Mouse (Mus musculus) frontal cortex, adult (tissue): ENCODE data around the gene Mapkap1.
A peak's percentile ranks its signal among the peaks of the same experiment; 100 is the strongest.

Source experiments
- ATAC-seq: cut with Nextera tagmentation; 2 replicates; pipeline ENCODE4 v1.9.2; 2017; ENCODE audit warnings: mild to moderate bottlenecking, moderate library complexity, mixed read lengths; ENCODE audit not compliant: low TSS enrichment

Gene Mapkap1

GRCm38 (mm10) chr2:34406601-34407464, at the start of gene Mapkap1:
TSS of gene Mapkap1 (plus strand) at chr2:34406771.
- ATAC-seq, result peak; percentile 100

- no peak for ATAC-seq
Observed at GRCm38 (mm10) chr2:34363678-34364077, 42.9 kb upstream of the Mapkap1 start.

- ATAC-seq, result no peak
Observed at GRCm38 (mm10) chr2:34367024-34367423, 39.5 kb upstream of the Mapkap1 start.

GRCm38 (mm10) chr2:34368396-34368795, 38.2 kb upstream of the Mapkap1 start:
- ATAC-seq, result no peak

- no peak for ATAC-seq
Observed at GRCm38 (mm10) chr2:34370349-34370724, 36.2 kb upstream of the Mapkap1 start.

GRCm38 (mm10) chr2:34370725-34371440, 35.7 kb upstream of the Mapkap1 start:
- ATAC-seq, result no peak

GRCm38 (mm10) chr2:34371441-34372304, 34.9 kb upstream of the Mapkap1 start:
- peak; percentile 28 for ATAC-seq

- peak; percentile 85 for ATAC-seq
Observed at GRCm38 (mm10) chr2:34372305-34373301, 34.0 kb upstream of the Mapkap1 start, which contains the start of gene Pbx3. TSS of gene Pbx3 (minus strand) at chr2:34373142.

GRCm38 (mm10) chr2:34373886-34374285, 32.7 kb upstream of the Mapkap1 start:
- ATAC-seq, result peak; percentile 28; the same call in 1 of the 2 replicates

GRCm38 (mm10) chr2:34374349-34374748, 32.2 kb upstream of the Mapkap1 start:
- no peak for ATAC-seq

GRCm38 (mm10) chr2:34378930-34379329, 27.6 kb upstream of the Mapkap1 start:
- no peak for ATAC-seq

- no peak for ATAC-seq
Observed at GRCm38 (mm10) chr2:34399535-34399934, 7.0 kb upstream of the Mapkap1 start.

- no peak for ATAC-seq
Observed at GRCm38 (mm10) chr2:34407596-34407995, 1.0 kb downstream of the Mapkap1 start.

- no peak for ATAC-seq
Observed at GRCm38 (mm10) chr2:34408341-34408740, 1.8 kb downstream of the Mapkap1 start.

GRCm38 (mm10) chr2:34409741-34410340, 3.3 kb downstream of the Mapkap1 start:
- ATAC-seq, result no peak

- ATAC-seq, result no peak
Observed at GRCm38 (mm10) chr2:34420256-34420655, 13.7 kb downstream of the Mapkap1 start.

GRCm38 (mm10) chr2:34424186-34424585, 17.6 kb downstream of the Mapkap1 start:
- ATAC-seq, result no peak

- no peak for ATAC-seq
Observed at GRCm38 (mm10) chr2:34425573-34426223, 19.1 kb downstream of the Mapkap1 start.

GRCm38 (mm10) chr2:34430663-34431062, 24.1 kb downstream of the Mapkap1 start:
- ATAC-seq, result no peak
